Mouse (Mus musculus): Measurements from ENCODE around the gene Rhno1.

DNA sequence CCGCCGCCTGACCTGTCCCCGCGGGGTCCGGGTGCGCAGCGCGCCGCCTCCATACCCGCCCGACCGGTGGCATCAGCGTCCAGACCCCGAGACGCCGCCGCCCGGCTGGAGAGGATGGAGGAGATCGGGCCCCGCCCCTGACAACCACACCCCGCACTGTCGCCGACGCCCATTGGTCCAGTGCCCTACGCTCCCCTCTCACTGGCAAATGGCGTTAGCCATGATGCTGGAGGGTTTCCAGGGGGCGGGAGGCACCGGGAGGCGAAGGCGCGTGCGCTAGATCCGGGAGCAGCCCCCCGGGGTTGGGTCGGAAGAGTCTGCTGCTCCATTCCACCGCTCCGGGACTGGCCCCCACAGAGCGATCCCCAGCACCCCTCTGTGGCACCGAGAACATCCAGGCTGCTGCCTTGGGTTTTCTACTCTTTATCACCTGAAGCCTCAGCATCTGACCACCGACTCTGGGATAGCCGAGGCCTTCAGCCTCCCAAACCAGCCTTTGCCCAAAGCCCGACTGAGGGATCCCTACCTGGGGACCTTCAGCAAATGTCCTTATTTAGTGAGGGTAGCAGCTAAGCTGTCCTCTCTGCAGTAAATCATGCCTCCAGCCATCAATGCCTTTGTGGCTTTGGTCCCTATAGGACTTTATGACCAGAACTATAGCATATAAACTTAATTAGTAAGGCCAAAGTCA, 6.8 kb downstream of the Rhno1 start, which contains the start of gene Tulp3:
- TF ChIP-seq CTCF (IDR thresholded peaks at IDR 0.05; ENCODE audit: low read depth, low read length) = no peak
- peak; percentile 65 for TF ChIP-seq POLR2A (IDR thresholded peaks at IDR 0.05; ENCODE audit: insufficient read depth, low read length)
- TF ChIP-seq EP300 (IDR thresholded peaks at IDR 0.05; ENCODE audit: insufficient read depth, low read depth, low read length) = no peak
